Mouse (Mus musculus): ENCODE data around the gene Pacsin3. TPM values are rescaled to one million over a fixed set of nuclear protein-coding genes. Genes with fewer than 3 reads are reported as not detected.
A peak's percentile ranks its signal among the peaks of the same experiment; 100 is the strongest.

The Pacsin3 gene
- polyA plus RNA-seq, 1 experiment from 2014 or later: 14.5 TPM

DNA sequence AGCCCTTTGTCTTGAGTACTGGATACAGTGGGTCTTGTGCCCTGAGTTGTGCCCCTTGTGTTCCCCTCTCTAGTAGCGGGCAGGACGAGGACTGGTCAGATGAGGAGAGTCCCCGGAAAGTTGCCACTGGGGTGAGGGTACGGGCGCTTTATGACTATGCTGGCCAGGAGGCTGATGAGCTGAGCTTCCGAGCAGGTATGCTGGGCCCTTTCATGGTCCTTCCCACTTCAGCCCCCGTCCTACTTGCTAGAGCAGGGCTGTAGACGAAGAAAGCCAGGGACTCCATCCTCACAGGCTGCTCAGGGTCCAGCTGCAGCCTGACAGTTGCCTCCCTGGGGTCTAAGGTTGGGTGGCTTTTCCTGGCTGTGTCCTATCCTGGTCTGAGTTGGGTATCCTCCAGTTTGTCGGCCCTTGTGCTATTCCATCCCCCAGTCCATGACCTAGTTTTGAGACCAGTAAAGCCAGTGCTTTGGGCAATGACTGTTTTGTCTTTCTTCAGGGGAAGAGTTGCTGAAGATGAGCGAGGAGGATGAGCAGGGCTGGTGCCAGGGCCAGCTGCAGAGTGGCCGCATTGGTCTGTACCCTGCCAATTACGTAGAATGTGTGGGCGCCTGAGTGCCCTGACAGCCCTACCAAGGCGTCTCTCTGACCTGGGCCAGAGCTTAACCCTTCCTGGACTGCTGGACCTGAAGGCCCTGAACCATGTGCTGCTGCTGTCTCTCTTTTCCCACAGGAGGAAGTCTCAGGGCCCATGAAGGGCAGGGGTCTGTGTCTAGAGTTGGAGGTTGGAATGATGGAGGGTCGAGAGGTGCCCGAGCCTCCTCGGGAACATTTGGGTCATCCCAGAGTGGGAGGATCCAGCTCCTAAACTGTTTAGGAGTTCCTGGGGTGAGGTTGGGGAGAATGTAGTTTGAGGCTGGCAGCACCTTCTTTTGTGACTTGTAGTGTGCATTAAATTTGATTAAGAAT, 8.2 kb downstream of the Pacsin3 start:
- ATAC-seq (ENCODE audit: low FRiP score): 0 out of 2 replicates have a peak, but pooled peaks have one; percentile 1
- peak overlapping the region; percentile 78 for H3K4me2 ChIP-seq
- H3K36me3 ChIP-seq: peaks cover 22% of the 10 kb centered on the region
- H3K27me3 ChIP-seq: no peaks in the 10 kb centered on the region
- H3K4me3 ChIP-seq: peak overlapping the region; percentile 64
- H3K27ac ChIP-seq: peak overlapping the region; percentile 96
- no peaks in the 10 kb centered on the region for H3K9me3 ChIP-seq
- peak overlapping the region; percentile 89 for H3K9ac ChIP-seq
- peaks cover 22% of the 10 kb centered on the region for H3K4me1 ChIP-seq (replicated peaks)
- 87% methylated on average over 17 of the region's 17 CpGs for WGBS

DNA sequence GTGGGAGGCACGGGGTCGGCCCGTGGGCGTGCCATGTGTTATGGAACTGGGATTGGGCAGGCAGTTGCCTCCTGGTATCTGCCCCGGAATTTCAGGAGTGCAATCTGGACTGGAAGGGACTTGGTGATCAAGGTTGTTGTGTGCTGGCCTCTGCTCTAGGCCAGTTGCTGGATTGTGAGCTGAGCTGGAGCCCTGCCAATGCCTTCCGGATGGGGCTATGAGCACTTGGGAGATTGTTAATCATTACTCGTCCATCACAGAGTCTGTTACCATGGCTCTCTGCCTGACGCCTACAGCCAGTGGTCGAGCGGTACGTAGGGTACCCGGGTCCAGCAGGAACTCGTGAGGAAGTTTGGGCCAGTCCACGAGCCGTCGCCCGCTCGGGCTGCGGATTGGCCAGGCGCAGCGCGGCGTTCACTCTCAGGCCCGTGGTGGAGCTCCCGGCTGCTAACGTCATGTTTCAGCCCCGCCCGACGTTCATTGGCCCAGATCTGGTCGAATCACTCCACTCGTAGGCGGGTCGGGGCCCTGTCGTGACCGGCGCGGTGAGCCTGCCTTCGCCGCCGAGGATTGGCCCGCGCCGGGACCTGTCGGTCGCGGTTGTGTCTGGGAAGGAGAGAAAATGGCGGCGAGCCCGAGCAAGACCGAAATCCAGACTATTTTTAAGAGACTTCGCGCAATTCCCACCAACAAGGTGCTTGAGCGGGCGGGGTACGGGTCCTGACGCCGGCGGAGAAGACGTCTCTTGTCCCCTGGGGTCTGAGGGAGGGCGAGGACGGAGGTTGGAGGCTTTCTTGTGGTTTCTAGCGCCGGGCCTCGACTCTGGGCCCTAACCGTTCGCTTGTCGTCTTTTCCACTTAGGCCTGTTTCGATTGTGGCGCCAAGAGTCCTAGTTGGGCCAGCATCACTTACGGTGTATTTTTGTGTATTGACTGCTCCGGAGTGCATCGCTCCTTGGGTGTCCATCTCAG, 9.2 kb downstream of the Pacsin3 start, which contains the start of gene Arfgap2:
TSS of gene Arfgap2 (plus strand) at position 264 of the 971 bp plus-strand sequence.
- Histone ChIP-seq H3K4me3 (peak within 1 kb of the TSS; percentile 64), H3K4me2 (peak within 1 kb of the TSS; percentile 78), H3K27ac (peak within 1 kb of the TSS; percentile 96), H3K4me1 (replicated peaks) (peaks cover 22% of the 10 kb centered on the region), H3K9ac (peak within 1 kb of the TSS; percentile 89), H3K9me3 (no peaks in the 10 kb centered on the region), H3K36me3 (peaks cover 32% of the 10 kb centered on the region), H3K27me3 (no peaks in the 10 kb centered on the region)
- ATAC-seq (ENCODE audit: low FRiP score): peak; percentile 99
- WGBS: 1% methylated on average over 72 of the region's 72 CpGs

DNA sequence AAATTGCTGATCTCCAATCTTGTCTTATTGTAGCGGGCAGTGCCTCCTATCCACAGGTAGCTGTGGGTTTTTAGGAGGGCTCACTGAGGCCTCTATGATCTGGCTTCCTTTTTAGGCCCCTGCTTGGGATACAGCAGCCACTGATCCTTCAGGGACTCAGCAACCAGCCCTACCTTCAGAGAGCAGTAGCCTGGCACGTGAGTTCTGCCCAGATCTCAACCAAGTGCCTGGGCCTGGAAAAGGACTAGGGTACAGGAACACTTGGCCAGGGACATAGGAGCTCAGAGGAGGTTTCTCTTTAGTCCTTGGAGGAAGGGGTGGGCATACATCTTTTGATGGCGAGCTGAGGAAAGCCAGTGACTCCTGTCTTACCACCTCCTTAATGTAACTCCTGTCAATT, 12.3 kb downstream of the Pacsin3 start:
- no peak for ATAC-seq (ENCODE audit: low FRiP score)
- H3K9ac ChIP-seq: no peak overlapping the region
- 93% methylated on average over 3 of the region's 3 CpGs for WGBS
- H3K9me3 ChIP-seq: no peaks in the 10 kb centered on the region
- H3K4me1 ChIP-seq (replicated peaks): peaks cover 22% of the 10 kb centered on the region
- no peaks in the 10 kb centered on the region for H3K27me3 ChIP-seq
- peaks cover 59% of the 10 kb centered on the region for H3K36me3 ChIP-seq
- no peak overlapping the region for H3K27ac ChIP-seq
- no peak overlapping the region for H3K4me2 ChIP-seq
- H3K4me3 ChIP-seq: no peak overlapping the region

DNA sequence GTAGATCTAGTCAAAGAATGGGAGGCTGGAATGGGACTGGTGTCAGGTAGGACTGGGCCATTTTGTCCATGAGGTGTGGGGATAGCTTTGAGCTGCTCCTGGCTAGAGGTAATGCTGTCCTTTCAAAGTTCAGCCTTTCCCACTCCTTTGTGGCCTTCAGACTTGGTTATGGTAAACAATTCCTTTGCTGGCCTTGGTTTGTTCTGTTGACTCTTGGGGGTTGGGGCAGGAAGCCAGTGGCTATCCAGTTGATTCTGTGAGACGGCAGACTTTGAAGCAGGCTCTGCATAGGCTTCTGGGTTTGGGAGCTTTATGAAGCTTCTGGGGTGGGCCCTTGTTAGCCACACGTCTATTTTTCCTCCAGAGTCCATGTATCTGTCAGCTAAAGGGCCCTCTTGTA, 13.0 kb downstream of the Pacsin3 start:
- peaks cover 22% of the 10 kb centered on the region for H3K4me1 ChIP-seq (replicated peaks)
- no peak overlapping the region for H3K27ac ChIP-seq
- H3K36me3 ChIP-seq: peaks cover 66% of the 10 kb centered on the region
- no peak overlapping the region for H3K4me2 ChIP-seq
- ATAC-seq (ENCODE audit: low FRiP score): no peak
- H3K27me3 ChIP-seq: no peaks in the 10 kb centered on the region
- H3K9ac ChIP-seq: no peak overlapping the region
- WGBS: 91% methylated on average over 2 of the region's 2 CpGs
- H3K4me3 ChIP-seq: no peak overlapping the region
- no peaks in the 10 kb centered on the region for H3K9me3 ChIP-seq

DNA sequence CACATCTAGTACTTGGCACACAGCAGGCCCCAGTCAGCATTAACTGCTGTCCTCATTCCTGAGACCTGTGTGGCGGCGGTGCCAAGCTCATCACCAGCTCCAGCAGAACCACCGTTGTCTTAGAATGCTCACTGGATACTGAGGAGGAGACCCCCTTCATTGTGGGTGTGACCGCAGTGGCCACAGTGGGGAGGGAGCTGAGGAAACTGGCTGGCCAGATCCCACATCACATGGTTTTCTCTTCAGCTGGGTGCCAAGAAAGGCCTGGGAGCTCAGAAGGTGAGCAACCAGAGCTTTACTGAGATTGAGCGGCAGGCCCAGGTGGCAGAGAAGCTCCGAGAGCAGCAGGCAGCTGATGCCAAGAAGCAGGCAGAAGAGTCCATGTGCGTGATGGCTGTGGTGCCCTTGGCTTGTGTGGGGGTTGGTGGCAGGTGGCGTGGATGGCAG, 14.0 kb downstream of the Pacsin3 start:
- H3K36me3 ChIP-seq: peaks cover 76% of the 10 kb centered on the region
- 92% methylated on average over 8 of the region's 8 CpGs for whole genome bisulfite sequencing

DNA sequence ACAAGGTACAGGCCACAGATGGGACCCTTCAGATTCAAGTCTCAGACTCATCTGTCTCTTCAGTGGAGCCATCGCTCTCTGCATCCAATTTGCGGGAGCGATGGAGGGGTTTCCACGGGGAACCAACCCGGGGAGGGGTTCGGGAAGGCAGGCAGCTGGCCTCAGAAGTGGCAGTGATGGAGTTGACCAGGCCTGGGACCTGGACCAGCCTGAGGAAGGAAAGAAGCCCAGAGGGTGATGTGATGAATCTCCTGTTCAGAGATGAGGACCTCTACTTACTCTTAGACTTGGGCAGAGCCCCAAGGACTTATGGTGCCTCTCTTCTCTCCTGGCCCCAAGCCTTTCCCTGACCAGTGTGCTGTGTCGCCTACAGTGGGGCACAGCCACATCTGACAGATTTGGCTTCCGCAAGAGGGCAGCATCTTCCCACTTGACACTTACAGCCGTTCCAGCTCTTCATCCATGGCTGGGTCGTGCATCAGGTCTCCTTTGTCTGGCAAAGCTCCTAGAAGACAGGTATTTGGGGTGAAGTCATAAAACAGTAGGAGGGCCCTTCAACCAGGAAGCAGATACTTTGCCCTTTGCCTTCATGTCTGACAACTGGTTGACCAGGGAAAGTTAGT, 23.1 kb downstream of the Pacsin3 start:
- no peaks in the 10 kb centered on the region for H3K27me3 ChIP-seq
- 30% methylated on average over 10 of the region's 10 CpGs for WGBS
- ATAC-seq (ENCODE audit: low FRiP score): peak; percentile 60
- H3K27ac ChIP-seq: peak overlapping the region; percentile 37; the same call in 1 of the 2 replicates
- no peak overlapping the region for H3K4me2 ChIP-seq
- no peaks in the 10 kb centered on the region for H3K9me3 ChIP-seq
- H3K36me3 ChIP-seq: peaks cover 54% of the 10 kb centered on the region
- H3K4me1 ChIP-seq (replicated peaks): peaks cover 3% of the 10 kb centered on the region; the same call in 1 of the 2 replicates
- H3K4me3 ChIP-seq: no peak overlapping the region
- no peak overlapping the region for H3K9ac ChIP-seq

More for the DNA sequence above, 14.0 kb downstream of the Pacsin3 start:
- no peak overlapping the region for H3K4me3 ChIP-seq
- no peaks in the 10 kb centered on the region for H3K9me3 ChIP-seq
- peaks cover 14% of the 10 kb centered on the region for H3K4me1 ChIP-seq (replicated peaks)
- H3K27me3 ChIP-seq: no peaks in the 10 kb centered on the region
- ATAC-seq (ENCODE audit: low FRiP score): no peak
- no peak overlapping the region for H3K27ac ChIP-seq
- H3K9ac ChIP-seq: no peak overlapping the region
- H3K4me2 ChIP-seq: no peak overlapping the region

DNA sequence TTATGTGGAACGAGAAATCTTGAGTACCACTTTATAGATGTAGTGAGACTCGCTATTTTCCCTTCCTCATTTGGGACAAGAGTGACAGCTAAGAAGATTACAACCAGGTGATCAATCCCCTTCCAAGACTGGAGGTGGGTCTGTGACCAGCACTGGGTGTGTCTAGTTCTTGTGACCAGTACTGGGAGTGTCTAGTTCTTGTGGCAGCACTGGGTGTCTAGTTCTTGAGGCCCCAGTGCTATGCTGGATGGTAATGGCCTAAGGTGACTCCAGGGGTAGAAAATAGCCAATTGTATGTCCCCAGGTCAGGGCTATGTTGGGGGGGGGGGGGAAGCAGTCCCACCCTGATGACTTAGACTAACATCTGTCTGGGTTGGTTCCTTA, 23.6 kb downstream of the Pacsin3 start:
- no peaks in the 10 kb centered on the region for H3K27me3 ChIP-seq
- H3K4me3 ChIP-seq: no peak overlapping the region
- peaks cover 6% of the 10 kb centered on the region for H3K4me1 ChIP-seq (replicated peaks)
- H3K36me3 ChIP-seq: peaks cover 49% of the 10 kb centered on the region
- H3K4me2 ChIP-seq: no peak overlapping the region
- no peak overlapping the region for H3K27ac ChIP-seq
- no peak for ATAC-seq (ENCODE audit: low FRiP score)
- H3K9ac ChIP-seq: no peak overlapping the region
- H3K9me3 ChIP-seq: no peaks in the 10 kb centered on the region
- 85% methylated on average over 2 of the region's 2 CpGs for WGBS

DNA sequence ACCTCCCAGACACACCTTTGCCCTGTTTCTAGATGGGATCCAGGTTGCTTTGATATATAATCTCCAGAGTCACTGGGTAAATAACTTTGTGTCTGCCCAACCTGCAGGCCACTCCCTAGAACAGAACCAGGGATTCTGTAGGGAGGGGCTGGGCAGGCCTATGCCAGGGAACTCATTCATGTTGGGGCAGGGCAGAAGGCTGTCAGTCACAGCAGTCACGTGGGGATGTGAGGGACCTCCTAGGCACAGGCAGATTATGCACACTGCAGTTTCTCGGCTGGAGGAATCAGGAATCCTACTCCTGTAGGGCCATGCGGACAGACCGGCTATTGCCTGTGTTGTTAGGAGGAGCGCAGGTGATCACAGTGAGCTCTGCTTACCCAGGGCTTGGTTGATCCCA, 25.6 kb downstream of the Pacsin3 start:
- no peak for ATAC-seq (ENCODE audit: low FRiP score)
- WGBS: 60% methylated on average over 5 of the region's 5 CpGs
- H3K9ac ChIP-seq: no peak overlapping the region

DNA sequence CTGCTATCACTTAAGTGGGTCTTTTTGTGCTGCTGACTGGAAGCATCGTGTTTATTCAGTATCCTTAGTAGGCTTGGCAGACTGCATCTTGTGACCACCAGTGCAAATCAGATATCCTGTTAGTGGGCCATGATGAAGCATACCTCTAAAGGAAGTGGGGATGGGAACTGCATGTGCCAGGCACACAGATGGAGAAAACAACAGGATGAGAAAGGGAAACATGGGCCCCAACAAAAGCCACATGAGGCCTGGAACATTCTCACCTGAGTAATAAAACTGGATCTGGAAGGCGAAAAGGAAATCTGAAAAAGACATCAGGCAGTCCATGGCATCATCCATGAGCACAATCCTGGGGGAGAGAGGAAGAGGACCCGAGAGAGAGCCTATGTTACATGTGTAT, 28.2 kb downstream of the Pacsin3 start:
- Histone ChIP-seq H3K4me1 (replicated peaks) (peaks cover 11% of the 10 kb centered on the region), H3K4me3 (no peak overlapping the region), H3K9me3 (no peaks in the 10 kb centered on the region), H3K4me2 (no peak overlapping the region), H3K9ac (0 out of 2 replicates have a peak overlapping the region, but pooled peaks have one; percentile 35), H3K27ac (no peak overlapping the region), H3K27me3 (no peaks in the 10 kb centered on the region), H3K36me3 (peaks cover 18% of the 10 kb centered on the region)
- whole genome bisulfite sequencing: 89% methylated on average over 3 of the region's 3 CpGs
- no peak for ATAC-seq (ENCODE audit: low FRiP score)

More for the DNA sequence above, 25.6 kb downstream of the Pacsin3 start:
- H3K4me2 ChIP-seq: no peak overlapping the region
- no peak overlapping the region for H3K4me3 ChIP-seq
- H3K4me1 ChIP-seq (replicated peaks): peaks cover 11% of the 10 kb centered on the region
- no peak overlapping the region for H3K27ac ChIP-seq
- peaks cover 29% of the 10 kb centered on the region for H3K36me3 ChIP-seq
- no peaks in the 10 kb centered on the region for H3K27me3 ChIP-seq
- H3K9me3 ChIP-seq: no peaks in the 10 kb centered on the region

DNA sequence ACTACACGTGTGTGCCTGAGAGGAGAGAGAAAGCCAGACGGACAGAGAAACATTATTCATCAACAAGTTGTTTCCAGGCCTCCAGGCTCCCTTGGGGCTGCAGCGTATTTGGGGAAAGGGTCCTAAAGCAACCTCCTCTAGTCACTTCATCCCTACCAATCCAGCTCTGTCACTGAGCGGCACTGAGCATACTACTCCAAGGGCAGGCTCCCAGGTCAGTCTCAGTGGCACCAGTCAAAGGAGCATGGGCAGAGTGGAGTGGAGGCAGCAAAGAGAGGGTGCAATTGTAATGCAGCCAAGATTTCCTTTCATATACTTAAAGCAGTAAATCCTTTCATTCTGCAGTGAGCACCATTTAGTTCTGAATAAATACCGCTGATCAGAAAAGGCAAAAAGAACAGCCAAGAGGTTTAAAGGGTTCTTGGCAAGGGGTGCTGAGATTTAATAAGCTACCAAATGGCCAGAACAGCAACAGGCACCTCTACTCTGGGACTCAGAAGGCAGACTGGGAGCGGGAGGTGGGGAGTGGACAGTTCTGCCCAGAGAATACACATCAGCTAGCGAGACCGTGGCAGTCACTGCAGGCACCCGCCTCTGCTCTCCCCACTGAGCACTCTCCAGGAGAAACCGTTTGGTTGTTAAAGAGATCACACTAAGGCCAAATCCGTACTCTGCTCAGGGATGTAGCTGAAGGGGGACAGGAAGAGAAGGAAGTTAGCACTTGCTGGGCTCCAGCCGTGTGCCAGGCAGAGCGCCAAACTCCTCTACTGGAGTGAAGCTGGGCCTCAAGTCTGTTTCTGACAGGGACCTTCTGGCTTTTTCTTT, 28.8 kb downstream of the Pacsin3 start:
- 0 out of 2 replicates have a peak overlapping the region, but pooled peaks have one; percentile 35 for H3K9ac ChIP-seq
- no peak for ATAC-seq (ENCODE audit: low FRiP score)
- no peak overlapping the region for H3K27ac ChIP-seq
- no peaks in the 10 kb centered on the region for H3K27me3 ChIP-seq
- H3K4me2 ChIP-seq: no peak overlapping the region
- 68% methylated on average over 13 of the region's 13 CpGs for WGBS
- peaks cover 18% of the 10 kb centered on the region for H3K36me3 ChIP-seq
- H3K4me1 ChIP-seq (replicated peaks): peaks cover 11% of the 10 kb centered on the region
- H3K4me3 ChIP-seq: no peak overlapping the region
- no peaks in the 10 kb centered on the region for H3K9me3 ChIP-seq
